Mouse (Mus musculus) embryonic fibroblast, embryonic 13.5 days (primary cell): ENCODE data around the gene Als2.

ENCODE experiments used
- CTCF ChIP-seq: IDR thresholded peaks from 2 replicates; pipeline ENCODE4 v1.5.1; 2011; ENCODE audit warnings: mild to moderate bottlenecking, control low read depth, low read length, moderate library complexity, borderline replicate concordance; ENCODE audit not compliant: insufficient read depth
- POLR2A ChIP-seq: IDR thresholded peaks from 2 replicates; pipeline ENCODE4 v1.6.1; 2011; ENCODE audit warnings: low read depth, mild to moderate bottlenecking, control low read depth, low read length, moderate library complexity

GRCm38 (mm10) chr1:59253301-59253909 lies 16.4 kb upstream of the Als2 start:
- TF ChIP-seq CTCF (no peak), POLR2A (no peak)
